Mouse (Mus musculus) neural tube, embryonic 10.5 days (tissue): ENCODE measurements at regions not wholly inside any gene's neighbourhood (a gene's known extent, or its start where the extent isn't known, plus 50 kb on each side); places are given as distances from the start of the nearest gene placed in this dataset.

Experiments used
- DNase-seq: peaks from one replicate; pipeline ENCODE4 v3.0.0-alpha.2; 2017; ENCODE audit warnings: low spot score; ENCODE audit errors: extremely low spot score

- DNase-seq = no peak
Measured at GRCm38 (mm10) chr1:137571905-137572865, 603.3 kb downstream of the Ptprc start.

- no peak for DNase-seq
Measured at GRCm38 (mm10) chr1:137571190-137571904, 604.2 kb downstream of the Ptprc start.

GRCm38 (mm10) chr1:137567526-137567925 is 607.3 kb upstream of the Nr5a2 start:
- no peak for DNase-seq

GRCm38 (mm10) chr1:137565573-137566048 is 605.4 kb upstream of the Nr5a2 start:
- DNase-seq = no peak

- no peak for DNase-seq
Measured at GRCm38 (mm10) chr1:137561686-137562085, 601.4 kb upstream of the Nr5a2 start.

- no peak for DNase-seq
Measured at GRCm38 (mm10) chr1:137560389-137561268, 600.4 kb upstream of the Nr5a2 start.

- no peak for DNase-seq
Measured at GRCm38 (mm10) chr1:137549659-137550058, 589.4 kb upstream of the Nr5a2 start.

- no peak for DNase-seq
Measured at GRCm38 (mm10) chr1:137545666-137546065, 585.4 kb upstream of the Nr5a2 start.

GRCm38 (mm10) chr1:137543828-137544227 is 583.6 kb upstream of the Nr5a2 start:
- no peak for DNase-seq

GRCm38 (mm10) chr1:137541453-137541852 is 581.2 kb upstream of the Nr5a2 start:
- no peak for DNase-seq

- no peak for DNase-seq
Measured at GRCm38 (mm10) chr1:137539424-137540116, 579.3 kb upstream of the Nr5a2 start.

GRCm38 (mm10) chr1:137514750-137515149 is 554.5 kb upstream of the Nr5a2 start:
- DNase-seq = no peak

GRCm38 (mm10) chr1:137503704-137504422 is 543.6 kb upstream of the Nr5a2 start:
- no peak for DNase-seq

- DNase-seq = no peak
Measured at GRCm38 (mm10) chr1:137488226-137488625, 528.0 kb upstream of the Nr5a2 start.

GRCm38 (mm10) chr1:137478459-137478858 is 518.2 kb upstream of the Nr5a2 start:
- DNase-seq = no peak

GRCm38 (mm10) chr1:137477239-137477638 is 517.0 kb upstream of the Nr5a2 start:
- DNase-seq = no peak

GRCm38 (mm10) chr1:137474858-137475257 is 514.6 kb upstream of the Nr5a2 start:
- DNase-seq = no peak

GRCm38 (mm10) chr1:137473800-137474685 is 513.8 kb upstream of the Nr5a2 start:
- no peak for DNase-seq

GRCm38 (mm10) chr1:137464971-137465370 is 504.7 kb upstream of the Nr5a2 start:
- DNase-seq = no peak
